Mouse (Mus musculus): ENCODE measurements around the gene Cep290. TPM values are rescaled to one million over a fixed set of nuclear protein-coding genes. Genes with fewer than 3 reads are reported as not detected.
A peak's percentile ranks its signal among the peaks of the same experiment; 100 is the strongest.

The Cep290 gene
- polyA plus RNA-seq, 1 experiment from 2014 or later, result 6.3 TPM

GRCm38 (mm10) chr10:100584178-100584577, 96.8 kb downstream of the Cep290 start:
- H3K27ac ChIP-seq (ENCODE audit: low read depth, low read length), result no peak overlapping the region
- H3K27me3 ChIP-seq (replicated peaks; ENCODE audit: control insufficient read depth, insufficient read depth, low read length), result no peaks in the 10 kb centered on the region
- H3K4me3 ChIP-seq (ENCODE audit: low read length), result no peak overlapping the region
- H3K4me1 ChIP-seq (ENCODE audit: control insufficient read depth, insufficient read depth, low read depth, low read length), result peaks cover 6% of the 10 kb centered on the region; the same call in 1 of the 2 replicates
- H3K9ac ChIP-seq (ENCODE audit: low read depth, low read length), result no peak overlapping the region
- H3K4me2 ChIP-seq (ENCODE audit: low read length), result no peak overlapping the region
- no peak for ATAC-seq
- 88% methylated on average over 3 of the region's 3 CpGs for WGBS
- H3K9me3 ChIP-seq (ENCODE audit: control insufficient read depth, low read length), result no peaks in the 10 kb centered on the region
- no peaks in the 10 kb centered on the region for H3K36me3 ChIP-seq (ENCODE audit: control insufficient read depth, insufficient read depth, low read length)

GRCm38 (mm10) chr10:100588524-100588923, 101.2 kb downstream of the Cep290 start:
- no peaks in the 10 kb centered on the region for H3K9me3 ChIP-seq (ENCODE audit: control insufficient read depth, low read length)
- peak overlapping the region; percentile 89 for H3K27ac ChIP-seq (ENCODE audit: low read depth, low read length)
- H3K9ac ChIP-seq (ENCODE audit: low read depth, low read length), result peak overlapping the region; percentile 89
- H3K36me3 ChIP-seq (ENCODE audit: control insufficient read depth, insufficient read depth, low read length), result no peaks in the 10 kb centered on the region
- 30% methylated on average over 7 of the region's 7 CpGs for WGBS
- no peak for ATAC-seq
- no peaks in the 10 kb centered on the region for H3K27me3 ChIP-seq (replicated peaks; ENCODE audit: control insufficient read depth, insufficient read depth, low read length)
- H3K4me2 ChIP-seq (ENCODE audit: low read length), result peak overlapping the region; percentile 87
- peaks cover 6% of the 10 kb centered on the region; the same call in 1 of the 2 replicates for H3K4me1 ChIP-seq (ENCODE audit: control insufficient read depth, insufficient read depth, low read depth, low read length)
- peak overlapping the region; percentile 91 for H3K4me3 ChIP-seq (ENCODE audit: low read length)

GRCm38 (mm10) chr10:100588932-100589388, 101.6 kb downstream of the Cep290 start:
- peak; percentile 99 for ATAC-seq
- Histone ChIP-seq H3K4me3 (ENCODE audit: low read length) (peak overlapping the region; percentile 91), H3K4me2 (ENCODE audit: low read length) (peak overlapping the region; percentile 87), H3K9ac (ENCODE audit: low read depth, low read length) (peak overlapping the region; percentile 89), H3K9me3 (ENCODE audit: control insufficient read depth, low read length) (no peaks in the 10 kb centered on the region), H3K36me3 (ENCODE audit: control insufficient read depth, insufficient read depth, low read length) (no peaks in the 10 kb centered on the region), H3K27me3 (replicated peaks; ENCODE audit: control insufficient read depth, insufficient read depth, low read length) (no peaks in the 10 kb centered on the region), H3K4me1 (ENCODE audit: control insufficient read depth, insufficient read depth, low read depth, low read length) (peaks cover 6% of the 10 kb centered on the region; the same call in 1 of the 2 replicates), H3K27ac (ENCODE audit: low read depth, low read length) (peak overlapping the region; percentile 89)
- WGBS, result 0% methylated on average over 31 of the region's 31 CpGs

- ATAC-seq, result no peak
- H3K27me3 ChIP-seq (replicated peaks; ENCODE audit: control insufficient read depth, insufficient read depth, low read length), result no peaks in the 10 kb centered on the region
- H3K4me3 ChIP-seq (ENCODE audit: low read length), result peak within 1 kb of the TSS; percentile 91
- 72% methylated on average over 1 of the region's 1 CpGs for WGBS
- no peaks in the 10 kb centered on the region for H3K36me3 ChIP-seq (ENCODE audit: control insufficient read depth, insufficient read depth, low read length)
- no peak within 1 kb of the TSS; the same call in 1 of the 2 replicates for H3K9ac ChIP-seq (ENCODE audit: low read depth, low read length)
- H3K9me3 ChIP-seq (ENCODE audit: control insufficient read depth, low read length), result no peaks in the 10 kb centered on the region
- peak within 1 kb of the TSS; percentile 87 for H3K4me2 ChIP-seq (ENCODE audit: low read length)
- no peak within 1 kb of the TSS for H3K27ac ChIP-seq (ENCODE audit: low read depth, low read length)
- H3K4me1 ChIP-seq (ENCODE audit: control insufficient read depth, insufficient read depth, low read depth, low read length), result peaks cover 6% of the 10 kb centered on the region; the same call in 1 of the 2 replicates
Measured at GRCm38 (mm10) chr10:100590323-100590722, 103.0 kb downstream of the Cep290 start, which contains the start of the genes 4930430F08Rik and 1700017N19Rik. TSS of gene 4930430F08Rik (minus strand) at chr10:100590423. TSS of gene 1700017N19Rik (plus strand) at chr10:100590484.

GRCm38 (mm10) chr10:100598339-100598738, 111.0 kb downstream of the Cep290 start:
- Histone ChIP-seq H3K9me3 (ENCODE audit: control insufficient read depth, low read length) (no peaks in the 10 kb centered on the region), H3K4me1 (ENCODE audit: control insufficient read depth, insufficient read depth, low read depth, low read length) (no peaks in the 10 kb centered on the region), H3K27ac (ENCODE audit: low read depth, low read length) (no peak overlapping the region), H3K4me2 (ENCODE audit: low read length) (no peak overlapping the region), H3K9ac (ENCODE audit: low read depth, low read length) (no peak overlapping the region), H3K27me3 (replicated peaks; ENCODE audit: control insufficient read depth, insufficient read depth, low read length) (no peaks in the 10 kb centered on the region), H3K36me3 (ENCODE audit: control insufficient read depth, insufficient read depth, low read length) (no peaks in the 10 kb centered on the region), H3K4me3 (ENCODE audit: low read length) (no peak overlapping the region)
- 85% methylated on average over 3 of the region's 3 CpGs for WGBS
- ATAC-seq, result no peak

GRCm38 (mm10) chr10:100603511-100603910, 116.2 kb downstream of the Cep290 start:
- Histone ChIP-seq H3K4me1 (ENCODE audit: control insufficient read depth, insufficient read depth, low read depth, low read length) (no peaks in the 10 kb centered on the region), H3K9me3 (ENCODE audit: control insufficient read depth, low read length) (no peaks in the 10 kb centered on the region), H3K27ac (ENCODE audit: low read depth, low read length) (no peak overlapping the region), H3K4me3 (ENCODE audit: low read length) (no peak overlapping the region), H3K4me2 (ENCODE audit: low read length) (no peak overlapping the region), H3K27me3 (replicated peaks; ENCODE audit: control insufficient read depth, insufficient read depth, low read length) (no peaks in the 10 kb centered on the region), H3K9ac (ENCODE audit: low read depth, low read length) (no peak overlapping the region), H3K36me3 (ENCODE audit: control insufficient read depth, insufficient read depth, low read length) (no peaks in the 10 kb centered on the region)
- WGBS, result 68% methylated on average over 9 of the region's 9 CpGs
- ATAC-seq, result no peak; the same call in 1 of the 2 replicates

GRCm38 (mm10) chr10:100604254-100604653, 116.9 kb downstream of the Cep290 start:
- H3K36me3 ChIP-seq (ENCODE audit: control insufficient read depth, insufficient read depth, low read length), result no peaks in the 10 kb centered on the region
- no peak overlapping the region for H3K27ac ChIP-seq (ENCODE audit: low read depth, low read length)
- no peak overlapping the region for H3K4me3 ChIP-seq (ENCODE audit: low read length)
- no peak overlapping the region for H3K9ac ChIP-seq (ENCODE audit: low read depth, low read length)
- H3K4me2 ChIP-seq (ENCODE audit: low read length), result no peak overlapping the region
- no peaks in the 10 kb centered on the region for H3K27me3 ChIP-seq (replicated peaks; ENCODE audit: control insufficient read depth, insufficient read depth, low read length)
- no peaks in the 10 kb centered on the region for H3K4me1 ChIP-seq (ENCODE audit: control insufficient read depth, insufficient read depth, low read depth, low read length)
- WGBS, result 80% methylated on average over 2 of the region's 2 CpGs
- no peaks in the 10 kb centered on the region for H3K9me3 ChIP-seq (ENCODE audit: control insufficient read depth, low read length)
- peak; percentile 93 for ATAC-seq

- H3K4me2 ChIP-seq (ENCODE audit: low read length), result no peak overlapping the region
- H3K4me3 ChIP-seq (ENCODE audit: low read length), result no peak overlapping the region
- no peaks in the 10 kb centered on the region for H3K36me3 ChIP-seq (ENCODE audit: control insufficient read depth, insufficient read depth, low read length)
- 0 out of 2 replicates have a peak, but pooled peaks have one; percentile 63 for ATAC-seq
- H3K4me1 ChIP-seq (ENCODE audit: control insufficient read depth, insufficient read depth, low read depth, low read length), result no peaks in the 10 kb centered on the region
- H3K27me3 ChIP-seq (replicated peaks; ENCODE audit: control insufficient read depth, insufficient read depth, low read length), result no peaks in the 10 kb centered on the region
- H3K9ac ChIP-seq (ENCODE audit: low read depth, low read length), result no peak overlapping the region
- 57% methylated on average over 6 of the region's 6 CpGs for WGBS
- H3K9me3 ChIP-seq (ENCODE audit: control insufficient read depth, low read length), result no peaks in the 10 kb centered on the region
- H3K27ac ChIP-seq (ENCODE audit: low read depth, low read length), result no peak overlapping the region
Measured at GRCm38 (mm10) chr10:100617233-100617903, 130.0 kb downstream of the Cep290 start.

GRCm38 (mm10) chr10:100619474-100619873, 132.1 kb downstream of the Cep290 start:
- no peak overlapping the region for H3K27ac ChIP-seq (ENCODE audit: low read depth, low read length)
- 94% methylated on average over 7 of the region's 7 CpGs for WGBS
- H3K4me3 ChIP-seq (ENCODE audit: low read length), result no peak overlapping the region
- no peaks in the 10 kb centered on the region for H3K4me1 ChIP-seq (ENCODE audit: control insufficient read depth, insufficient read depth, low read depth, low read length)
- H3K36me3 ChIP-seq (ENCODE audit: control insufficient read depth, insufficient read depth, low read length), result no peaks in the 10 kb centered on the region
- H3K9ac ChIP-seq (ENCODE audit: low read depth, low read length), result no peak overlapping the region
- no peak for ATAC-seq
- H3K9me3 ChIP-seq (ENCODE audit: control insufficient read depth, low read length), result no peaks in the 10 kb centered on the region
- no peaks in the 10 kb centered on the region for H3K27me3 ChIP-seq (replicated peaks; ENCODE audit: control insufficient read depth, insufficient read depth, low read length)
- H3K4me2 ChIP-seq (ENCODE audit: low read length), result no peak overlapping the region

Measured in hindbrain, embryonic 16.5 days (tissue).